31 mouse cellular contexts compared by ENCODE assay signal in genomic region chr11:54932540-54932939, GRCm38 (mm10). TPM values are rescaled to one million over a fixed set of nuclear protein-coding genes. Genes with fewer than 3 reads are reported as not detected.
"Had no signal": no experiment of that assay in that cellular context is flagged by ENCODE, and none has a peak within 500 bp of the region (broad histone marks: within the 10 kb centered on the region; RNA-seq: fewer than 3 reads in every experiment).

No protein-coding gene starts in this region.

- H3K4me3 ChIP-seq: heart, embryonic 12.5 days; heart, embryonic 13.5 days; heart, embryonic 15.5 days; hindbrain, embryonic 10.5 days; hindbrain, embryonic 12.5 days; hindbrain, embryonic 13.5 days; hindbrain, embryonic 15.5 days; intestine, embryonic 15.5 days; kidney, embryonic 15.5 days; layer of hippocampus, adult 2 months; left cerebral cortex, adult 2 months had no signal

- H3K27ac ChIP-seq: heart, embryonic 13.5 days; heart, embryonic 15.5 days; hindbrain, embryonic 10.5 days; hindbrain, embryonic 12.5 days; hindbrain, embryonic 13.5 days; hindbrain, embryonic 14.5 days; hindbrain, embryonic 15.5 days; hindbrain, postnatal 0 days; intestine, embryonic 15.5 days; kidney, embryonic 15.5 days; kidney, postnatal 0 days; layer of hippocampus, adult 2 months; left cerebral cortex, adult 2 months had no signal

- DNase-seq: heart, postnatal 10 days; heart, postnatal 14 days; heart, postnatal 36 days; heart, postnatal 4 days; kidney, adult 11 months; kidney, adult 18-20 months; kidney, adult 2 months; kidney, adult 8-10 months; kidney, adult 9 months; kidney, postnatal 10 days; kidney, postnatal 14 days; kidney, postnatal 25 days; kidney, postnatal 36 days; kidney, postnatal 4 days; layer of hippocampus, adult 9-11 months; layer of hippocampus, postnatal 36 days had no signal

RNA-seq across cellular contexts. Expression of gene Gpx3, which starts 30.3 kb away (rescaled TPM):
- total RNA-seq: hematopoietic stem cell, adult 5-6 weeks had no signal
